Mouse (Mus musculus) stomach, embryonic 16.5 days (tissue): ENCODE measurements around the gene Zfp384. TPM values are rescaled to one million over a fixed set of nuclear protein-coding genes. Genes with fewer than 3 reads are reported as not detected.

Experiments used
- ATAC-seq: fragments of 200-750 bp; cut with Nextera tagmentation; 2 replicates; pipeline ENCODE4 v1.8.0; 2017; ENCODE audit warnings: moderate number of reproducible peaks, moderate TSS enrichment; ENCODE audit not compliant: insufficient read depth, low FRiP score
- H3K27ac ChIP-seq: fragments of 300-500 bp; sonication (generic); 2 replicates; pipeline ENCODE4 v1.5.1; 2014; ENCODE audit warnings: low read length
- H3K27me3 ChIP-seq: fragments of 300-500 bp; sonication (generic); 2 replicates; pipeline ENCODE4 v1.6.1; 2014; ENCODE audit warnings: low read length, control low read depth, mixed read lengths; ENCODE audit not compliant: control insufficient read depth, insufficient read depth
- H3K36me3 ChIP-seq: fragments of 300-500 bp; sonication (generic); 2 replicates; pipeline ENCODE4 v1.6.1; 2014; ENCODE audit warnings: low read length; ENCODE audit not compliant: control insufficient read depth, insufficient read depth
- H3K4me1 ChIP-seq: fragments of 300-500 bp; sonication (generic); 2 replicates; pipeline ENCODE4 v1.6.1; 2014; ENCODE audit warnings: low read length, control low read depth, mixed read lengths; ENCODE audit not compliant: control insufficient read depth, insufficient read depth
- H3K4me2 ChIP-seq: fragments of 300-500 bp; sonication (generic); 2 replicates; pipeline ENCODE4 v1.6.1; 2014; ENCODE audit warnings: low read depth, low read length, mixed read lengths
- H3K4me3 ChIP-seq: fragments of 300-500 bp; sonication (generic); replicated peaks from 2 replicates; pipeline ENCODE4 v1.5.1; 2014; ENCODE audit warnings: mild to moderate bottlenecking, low read length
- H3K9ac ChIP-seq: fragments of 300-500 bp; sonication (generic); 2 replicates; pipeline ENCODE4 v1.6.1; 2014; ENCODE audit warnings: low read length
- H3K9me3 ChIP-seq: fragments of 300-500 bp; sonication (generic); replicated peaks from 2 replicates; pipeline ENCODE4 v1.6.1; 2016; ENCODE audit warnings: low read length, control low read depth; ENCODE audit not compliant: control insufficient read depth
- WGBS: fragments of 180-500 bp; shearing (Covaris S2); extraction: QIAGEN DNeasy Blood & Tissue Kit; methylation state at CpG from one replicate; pipeline ENCODE4 v1.1.7; 2014; 5-methylcytosine and 5-hydroxymethylcytosine counted together
- polyA plus RNA-seq: library from polyadenylated mRNA; unstranded; fragments of >200 nt; fragmentation: Nextera tagmentation; extraction: Ambion mirVana; gene quantifications from 2 replicates; pipeline ENCODE4 v1.2.1, GENCODE M21; 2015

Zfp384 gene
- polyA plus RNA-seq, 1 experiment from 2014 or later, result 12.8 TPM

GRCm38 (mm10) chr6:125039533-125040153 lies 30.7 kb downstream of the Zfp384 start, which contains the start of gene Ing4:
Gene Ing4, plus strand, starts transcription at chr6:125039760.
- H3K4me1 ChIP-seq, result peaks cover 12% of the 10 kb centered on the region; the same call in 1 of the 2 replicates
- peak within 1 kb of the TSS; percentile 69 for H3K27ac ChIP-seq
- H3K27me3 ChIP-seq, result no peaks in the 10 kb centered on the region
- peak within 1 kb of the TSS; percentile 77 for H3K9ac ChIP-seq
- ATAC-seq, result peak; percentile 95
- under 1% methylated on average over 26 of the region's 26 CpGs for WGBS
- H3K4me3 ChIP-seq, result peak within 1 kb of the TSS; percentile 77
- peaks cover 22% of the 10 kb centered on the region; the same call in 1 of the 2 replicates for H3K36me3 ChIP-seq
- H3K4me2 ChIP-seq, result peak within 1 kb of the TSS; percentile 79
- H3K9me3 ChIP-seq, result no peaks in the 10 kb centered on the region

GRCm38 (mm10) chr6:125040221-125040620 lies 31.3 kb downstream of the Zfp384 start:
- H3K4me1 ChIP-seq, result peaks cover 12% of the 10 kb centered on the region; the same call in 1 of the 2 replicates
- peak overlapping the region; percentile 50 for H3K27ac ChIP-seq
- 8% methylated on average over 7 of the region's 7 CpGs for WGBS
- H3K9me3 ChIP-seq, result no peaks in the 10 kb centered on the region
- peak overlapping the region; percentile 77 for H3K4me3 ChIP-seq
- ATAC-seq, result no peak
- H3K27me3 ChIP-seq, result no peaks in the 10 kb centered on the region
- H3K9ac ChIP-seq, result peak overlapping the region; percentile 77
- H3K36me3 ChIP-seq, result peaks cover 25% of the 10 kb centered on the region
- H3K4me2 ChIP-seq, result peak overlapping the region; percentile 79

- no peak overlapping the region for H3K9ac ChIP-seq
- H3K9me3 ChIP-seq, result no peaks in the 10 kb centered on the region
- WGBS, result 78% methylated on average over 7 of the region's 7 CpGs
- no peak overlapping the region for H3K27ac ChIP-seq
- peaks cover 12% of the 10 kb centered on the region; the same call in 1 of the 2 replicates for H3K4me1 ChIP-seq
- peaks cover 22% of the 10 kb centered on the region for H3K36me3 ChIP-seq
- H3K4me2 ChIP-seq, result no peak overlapping the region
- no peaks in the 10 kb centered on the region for H3K27me3 ChIP-seq
- no peak for ATAC-seq
- no peak overlapping the region for H3K4me3 ChIP-seq
Measured at GRCm38 (mm10) chr6:125041047-125041446, 32.1 kb downstream of the Zfp384 start.

GRCm38 (mm10) chr6:125042081-125042480 lies 33.1 kb downstream of the Zfp384 start:
- Histone ChIP-seq H3K4me2 (no peak overlapping the region), H3K27me3 (no peaks in the 10 kb centered on the region), H3K27ac (no peak overlapping the region), H3K4me1 (peaks cover 12% of the 10 kb centered on the region; the same call in 1 of the 2 replicates), H3K36me3 (peaks cover 18% of the 10 kb centered on the region), H3K9ac (no peak overlapping the region), H3K9me3 (no peaks in the 10 kb centered on the region), H3K4me3 (no peak overlapping the region)
- WGBS, result 91% methylated on average over 7 of the region's 7 CpGs
- ATAC-seq, result no peak

GRCm38 (mm10) chr6:125046691-125047090 lies 37.7 kb downstream of the Zfp384 start:
- Histone ChIP-seq H3K27ac (no peak overlapping the region), H3K9ac (no peak overlapping the region), H3K27me3 (no peaks in the 10 kb centered on the region), H3K9me3 (no peaks in the 10 kb centered on the region), H3K4me2 (no peak overlapping the region), H3K36me3 (peaks cover 22% of the 10 kb centered on the region), H3K4me1 (no peaks in the 10 kb centered on the region), H3K4me3 (no peak overlapping the region)
- peak; percentile 52; the same call in 1 of the 2 replicates for ATAC-seq
- 26% methylated on average over 5 of the region's 5 CpGs for WGBS

- H3K4me2 ChIP-seq, result no peak within 1 kb of the TSS
- peaks cover 14% of the 10 kb centered on the region; the same call in 1 of the 2 replicates for H3K36me3 ChIP-seq
- no peaks in the 10 kb centered on the region for H3K4me1 ChIP-seq
- no peak within 1 kb of the TSS for H3K4me3 ChIP-seq
- no peak for ATAC-seq
- H3K27ac ChIP-seq, result no peak within 1 kb of the TSS
- no peak within 1 kb of the TSS for H3K9ac ChIP-seq
- 34% methylated on average over 20 of the region's 20 CpGs for WGBS
- H3K9me3 ChIP-seq, result no peaks in the 10 kb centered on the region
- no peaks in the 10 kb centered on the region for H3K27me3 ChIP-seq
Measured at GRCm38 (mm10) chr6:125049678-125050077, 40.7 kb downstream of the Zfp384 start, which contains the start of gene Acrbp. Gene Acrbp, plus strand, starts transcription at chr6:125049689.

- no peak overlapping the region for H3K9ac ChIP-seq
Measured at GRCm38 (mm10) chr6:125051237-125051636, 42.3 kb downstream of the Zfp384 start.

GRCm38 (mm10) chr6:125061493-125061892 lies 52.5 kb downstream of the Zfp384 start:
- Histone ChIP-seq H3K36me3 (no peaks in the 10 kb centered on the region), H3K4me2 (no peak overlapping the region), H3K4me3 (no peak overlapping the region), H3K27ac (no peak overlapping the region), H3K27me3 (no peaks in the 10 kb centered on the region), H3K9ac (no peak overlapping the region), H3K4me1 (no peaks in the 10 kb centered on the region), H3K9me3 (no peaks in the 10 kb centered on the region)
- WGBS, result 41% methylated on average over 6 of the region's 6 CpGs
- no peak for ATAC-seq

More at GRCm38 (mm10) chr6:125051237-125051636, 42.3 kb downstream of the Zfp384 start:
- no peak overlapping the region for H3K4me3 ChIP-seq
- H3K9me3 ChIP-seq, result no peaks in the 10 kb centered on the region
- H3K27me3 ChIP-seq, result no peaks in the 10 kb centered on the region
- WGBS, result 56% methylated on average over 5 of the region's 5 CpGs
- no peak overlapping the region for H3K4me2 ChIP-seq
- no peaks in the 10 kb centered on the region for H3K4me1 ChIP-seq
- no peak overlapping the region for H3K27ac ChIP-seq
- H3K36me3 ChIP-seq, result peaks cover 11% of the 10 kb centered on the region; the same call in 1 of the 2 replicates
- ATAC-seq, result no peak

GRCm38 (mm10) chr6:125062511-125062910 lies 53.6 kb downstream of the Zfp384 start:
- H3K4me1 ChIP-seq, result no peaks in the 10 kb centered on the region
- H3K9me3 ChIP-seq, result no peaks in the 10 kb centered on the region
- H3K4me2 ChIP-seq, result no peak overlapping the region
- H3K27ac ChIP-seq, result no peak overlapping the region
- H3K4me3 ChIP-seq, result no peak overlapping the region
- no peaks in the 10 kb centered on the region for H3K27me3 ChIP-seq
- H3K9ac ChIP-seq, result no peak overlapping the region
- WGBS, result 79% methylated on average over 5 of the region's 5 CpGs
- H3K36me3 ChIP-seq, result no peaks in the 10 kb centered on the region
- no peak for ATAC-seq
